Mouse (Mus musculus): ENCODE data around the gene Tgm4. TPM values are rescaled to one million over a fixed set of nuclear protein-coding genes. Genes with fewer than 3 reads are reported as not detected.

The Tgm4 gene
- polyA plus RNA-seq, 1 experiment from 2014 or later: 0.47 TPM

- 68% methylated on average over 6 of the region's 6 CpGs for WGBS
- Histone ChIP-seq H3K9me3 (ENCODE audit: control insufficient read depth, low read length) (no peaks in the 10 kb centered on the region), H3K4me3 (ENCODE audit: low read depth, low read length) (peak overlapping the region; percentile 90), H3K4me2 (ENCODE audit: low read depth, low read length, severe bottlenecking) (peak overlapping the region; percentile 90), H3K9ac (ENCODE audit: low read length) (peak overlapping the region; percentile 96), H3K36me3 (ENCODE audit: control insufficient read depth, insufficient read depth, low read length) (no peaks in the 10 kb centered on the region; the same call in 1 of the 2 replicates), H3K4me1 (replicated peaks; ENCODE audit: control insufficient read depth, insufficient read depth, low read length) (peaks cover 6% of the 10 kb centered on the region; the same call in 1 of the 2 replicates), H3K27me3 (ENCODE audit: control insufficient read depth, insufficient read depth, low read length) (no peaks in the 10 kb centered on the region), H3K27ac (ENCODE audit: low read depth, low read length) (no peak overlapping the region)
- DNase-seq (ENCODE audit: low spot score) (no peak), ATAC-seq (replicated peaks; ENCODE audit: low FRiP score) (no peak)
These were observed 79.4 kb downstream of the Tgm4 start for GRCm38 (mm10) chr9:123113931-123114330.

- 85% methylated on average over 1 of the region's 1 CpGs for WGBS
- H3K4me3 ChIP-seq (ENCODE audit: low read depth, low read length): no peak overlapping the region
- no peaks in the 10 kb centered on the region for H3K27me3 ChIP-seq (ENCODE audit: control insufficient read depth, insufficient read depth, low read length)
- H3K36me3 ChIP-seq (ENCODE audit: control insufficient read depth, insufficient read depth, low read length): peaks cover 3% of the 10 kb centered on the region; the same call in 1 of the 2 replicates
- H3K27ac ChIP-seq (ENCODE audit: low read depth, low read length): no peak overlapping the region
- DNase-seq (ENCODE audit: low spot score) (no peak), ATAC-seq (replicated peaks; ENCODE audit: low FRiP score) (no peak)
- H3K4me1 ChIP-seq (replicated peaks; ENCODE audit: control insufficient read depth, insufficient read depth, low read length): peaks cover 6% of the 10 kb centered on the region; the same call in 1 of the 2 replicates
- H3K9ac ChIP-seq (ENCODE audit: low read length): no peak overlapping the region
- no peaks in the 10 kb centered on the region for H3K9me3 ChIP-seq (ENCODE audit: control insufficient read depth, low read length)
- H3K4me2 ChIP-seq (ENCODE audit: low read depth, low read length, severe bottlenecking): no peak overlapping the region
These were observed 81.0 kb downstream of the Tgm4 start for GRCm38 (mm10) chr9:123115566-123115965.

Other genes with a start within 250 kb of the Tgm4 start
- gene Tcaim, start 229.2 kb upstream of the Tgm4 start, polyA plus RNA-seq (2014; fragmentation: Nextera tagmentation; extraction: Ambion mirVana): 5.6 and 6.0 TPM in 2 replicates
- gene Gm35549, start 190.7 kb upstream of the Tgm4 start, polyA plus RNA-seq (2014; fragmentation: Nextera tagmentation; extraction: Ambion mirVana): 0.67 TPM in 1 of 2 replicates, not detected in the other
- gene Zfp445, start 168.7 kb upstream of the Tgm4 start, polyA plus RNA-seq (2014; fragmentation: Nextera tagmentation; extraction: Ambion mirVana): 75.9 and 81.8 TPM in 2 replicates
- 5.5 and 5.7 TPM in 2 replicates for gene Zkscan7, start 149.0 kb upstream of the Tgm4 start, polyA plus RNA-seq (2014; fragmentation: Nextera tagmentation; extraction: Ambion mirVana)
- gene Zfp105, start 111.7 kb upstream of the Tgm4 start, polyA plus RNA-seq (2014; fragmentation: Nextera tagmentation; extraction: Ambion mirVana): 32.2 and 34.8 TPM in 2 replicates
- gene 1110059G10Rik, start 83.7 kb upstream of the Tgm4 start, polyA plus RNA-seq (2014; fragmentation: Nextera tagmentation; extraction: Ambion mirVana): 28.9 and 31.9 TPM in 2 replicates
- 93.9 and 109 TPM in 2 replicates for gene Kif15, start 83.7 kb upstream of the Tgm4 start, polyA plus RNA-seq (2014; fragmentation: Nextera tagmentation; extraction: Ambion mirVana)
- 17.2 and 17.6 TPM in 2 replicates for gene Tmem42, start 13.4 kb upstream of the Tgm4 start, polyA plus RNA-seq (2014; fragmentation: Nextera tagmentation; extraction: Ambion mirVana)
- gene Zdhhc3, start 78.5 kb downstream of the Tgm4 start, polyA plus RNA-seq (2014; fragmentation: Nextera tagmentation; extraction: Ambion mirVana): 69.1 and 69.2 TPM in 2 replicates
- 133 and 142 TPM in 2 replicates for gene Exosc7, start 78.5 kb downstream of the Tgm4 start, polyA plus RNA-seq (2014; fragmentation: Nextera tagmentation; extraction: Ambion mirVana)
- gene Clec3b, start 116.2 kb downstream of the Tgm4 start, polyA plus RNA-seq (2014; fragmentation: Nextera tagmentation; extraction: Ambion mirVana): not detected in 2 replicates
- gene Cdcp1, start 181.3 kb downstream of the Tgm4 start, polyA plus RNA-seq (2014; fragmentation: Nextera tagmentation; extraction: Ambion mirVana): 0.41 and 0.63 TPM in 2 replicates
- 4.8 and 6.4 TPM in 2 replicates for gene Tmem158, start 226.0 kb downstream of the Tgm4 start, polyA plus RNA-seq (2014; fragmentation: Nextera tagmentation; extraction: Ambion mirVana)